Mouse (Mus musculus) ES-Bruce4 (cell line): Measurements from ENCODE around the gene Ddb2. TPM values are rescaled to one million over a fixed set of nuclear protein-coding genes. Genes with fewer than 3 reads are reported as not detected.

Experiments used
- H3K27ac ChIP-seq: 2 replicates; pipeline ENCODE4 v1.5.1; 2012; ENCODE audit warnings: low read length, inconsistent platforms; ENCODE audit not compliant: insufficient read depth
- H3K27me3 ChIP-seq: 2 replicates; pipeline ENCODE4 v1.6.1; 2012; ENCODE audit warnings: mild to moderate bottlenecking, low read length, inconsistent platforms; ENCODE audit not compliant: control insufficient read depth, poor library complexity, insufficient read depth, severe bottlenecking
- H3K36me3 ChIP-seq: 2 replicates; pipeline ENCODE4 v1.6.1; 2012; ENCODE audit warnings: inconsistent platforms, mild to moderate bottlenecking, low read length, moderate library complexity; ENCODE audit not compliant: control insufficient read depth, poor library complexity, insufficient read depth, severe bottlenecking
- H3K4me1 ChIP-seq: one replicate; pipeline ENCODE4 v1.8.1; 2011; ENCODE audit warnings: low read length; ENCODE audit not compliant: control insufficient read depth, insufficient read depth
- H3K4me3 ChIP-seq: 2 replicates; pipeline ENCODE4 v1.5.1; 2011; ENCODE audit warnings: low read depth, mild to moderate bottlenecking, low read length
- H3K9ac ChIP-seq: 2 replicates; pipeline ENCODE4 v1.6.1; 2012; ENCODE audit warnings: low read depth, mild to moderate bottlenecking, inconsistent platforms; ENCODE audit not compliant: poor library complexity, severe bottlenecking
- H3K9me3 ChIP-seq: replicated peaks from 2 replicates; pipeline ENCODE4 v1.6.1; 2012; ENCODE audit warnings: mild to moderate bottlenecking, low read length, inconsistent platforms; ENCODE audit not compliant: control insufficient read depth, poor library complexity, insufficient read depth, severe bottlenecking
- CTCF ChIP-seq: IDR thresholded peaks from one replicate; pipeline ENCODE4 v1.8.1; 2011; ENCODE audit warnings: low read depth, low read length
- EP300 ChIP-seq: IDR thresholded peaks from 2 replicates; pipeline ENCODE4 v1.6.1; 2011; ENCODE audit warnings: low read depth, low read length; ENCODE audit not compliant: insufficient read depth
- POLR2A ChIP-seq: IDR thresholded peaks from one replicate; pipeline ENCODE4 v1.8.1; 2011; ENCODE audit warnings: low read length; ENCODE audit not compliant: insufficient read depth
- polyA plus RNA-seq: library from polyadenylated mRNA; stranded (reverse); fragments of >200 nt; gene quantifications from 2 replicates; pipeline ENCODE4 v1.2.4, GENCODE M21; 2011; ENCODE audit warnings: low read depth; ENCODE audit not compliant: missing spikeins, insufficient read depth, insufficient read length

The Ddb2 gene
- polyA plus RNA-seq, 1 experiment: 22.3 TPM

GRCm38 (mm10) chr2:91278749-91279371 lies 42.1 kb upstream of the Ddb2 start:
- no peak overlapping the region for H3K9ac ChIP-seq
- no peak overlapping the region for H3K27ac ChIP-seq
- H3K36me3 ChIP-seq: peaks cover 11% of the 10 kb centered on the region
- TF ChIP-seq CTCF (peak; percentile 75), POLR2A (no peak)
- H3K27me3 ChIP-seq: no peaks in the 10 kb centered on the region
- no peaks in the 10 kb centered on the region for H3K4me1 ChIP-seq
- H3K4me3 ChIP-seq: no peak overlapping the region
- H3K9me3 ChIP-seq: no peaks in the 10 kb centered on the region

- no peaks in the 10 kb centered on the region for H3K9me3 ChIP-seq
- no peaks in the 10 kb centered on the region for H3K27me3 ChIP-seq
- no peak overlapping the region for H3K4me3 ChIP-seq
- no peak for TF ChIP-seq POLR2A
- TF ChIP-seq CTCF: no peak
- no peak for TF ChIP-seq EP300
- peaks cover 43% of the 10 kb centered on the region for H3K36me3 ChIP-seq
- no peaks in the 10 kb centered on the region for H3K4me1 ChIP-seq
- no peak overlapping the region for H3K9ac ChIP-seq
- no peak overlapping the region for H3K27ac ChIP-seq
These were observed 32.9 kb upstream of the Ddb2 start for GRCm38 (mm10) chr2:91269687-91270133.

- Histone ChIP-seq H3K27me3 (no peaks in the 10 kb centered on the region), H3K9me3 (no peaks in the 10 kb centered on the region), H3K4me3 (no peak overlapping the region), H3K36me3 (peaks cover 37% of the 10 kb centered on the region), H3K9ac (no peak overlapping the region), H3K27ac (no peak overlapping the region), H3K4me1 (no peaks in the 10 kb centered on the region)
- TF ChIP-seq EP300 (no peak), POLR2A (no peak), CTCF (no peak)
These were observed 31.9 kb upstream of the Ddb2 start for GRCm38 (mm10) chr2:91268706-91269105.

- Histone ChIP-seq H3K27ac (no peak overlapping the region), H3K4me3 (no peak overlapping the region), H3K9ac (no peak overlapping the region), H3K4me1 (no peaks in the 10 kb centered on the region), H3K9me3 (no peaks in the 10 kb centered on the region), H3K36me3 (peaks cover 30% of the 10 kb centered on the region), H3K27me3 (no peaks in the 10 kb centered on the region)
- TF ChIP-seq POLR2A (no peak), CTCF (no peak), EP300 (no peak)
These were observed 31.3 kb upstream of the Ddb2 start for GRCm38 (mm10) chr2:91268042-91268441.

- H3K9me3 ChIP-seq: no peaks in the 10 kb centered on the region
- H3K9ac ChIP-seq: peak within 1 kb of the TSS; percentile 81
- H3K4me1 ChIP-seq: no peaks in the 10 kb centered on the region
- TF ChIP-seq EP300: no peak
- TF ChIP-seq CTCF: no peak
- TF ChIP-seq POLR2A: peak; percentile 75
- peaks cover 25% of the 10 kb centered on the region for H3K36me3 ChIP-seq
- no peaks in the 10 kb centered on the region for H3K27me3 ChIP-seq
- peak within 1 kb of the TSS; percentile 29; the same call in 1 of the 2 replicates for H3K27ac ChIP-seq
- peak within 1 kb of the TSS; percentile 91 for H3K4me3 ChIP-seq
These were observed 28.2 kb upstream of the Ddb2 start, which contains the start of gene Arfgap2 for GRCm38 (mm10) chr2:91264711-91265681. Arfgap2 (plus strand) TSS chr2:91264974.
